Mouse (Mus musculus): ENCODE data around the gene Ankdd1b. TPM values are rescaled to one million over a fixed set of nuclear protein-coding genes. Genes with fewer than 3 reads are reported as not detected.
A peak's percentile ranks its signal among the peaks of the same experiment; 100 is the strongest.

Ankdd1b gene
- polyA plus RNA-seq, 1 experiment from 2014 or later: not detected

DNA sequence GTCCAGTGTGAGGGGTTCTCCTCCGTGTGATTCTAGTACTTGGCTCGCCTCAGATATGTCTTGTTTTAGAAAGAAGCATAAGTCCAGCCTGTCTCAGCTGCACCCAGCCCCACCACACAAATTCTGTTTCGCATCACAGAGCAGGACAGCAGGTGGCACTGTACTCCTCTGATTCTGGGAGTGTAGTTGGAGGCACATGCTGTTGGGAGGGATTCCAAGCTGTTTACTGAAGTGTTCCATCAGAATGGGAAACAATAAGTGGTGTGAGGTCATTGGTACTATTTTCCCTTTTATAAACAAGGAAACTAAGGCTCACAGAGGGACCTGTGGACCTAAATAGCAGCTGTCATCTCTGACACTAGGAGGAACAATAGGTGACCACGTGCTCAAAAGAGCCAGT lies 64.0 kb downstream of the Ankdd1b start:
- no peak overlapping the region for H3K27ac ChIP-seq
- no peak overlapping the region for H3K9ac ChIP-seq
- no peak overlapping the region for H3K4me3 ChIP-seq (replicated peaks; ENCODE audit: low read length)
- no peak overlapping the region for H3K4me2 ChIP-seq (replicated peaks)
- no peaks in the 10 kb centered on the region for H3K4me1 ChIP-seq (replicated peaks; ENCODE audit: control insufficient read depth, insufficient read depth, low read length)
- DNase-seq (ENCODE audit: low spot score) (peak; percentile 70), ATAC-seq (ENCODE audit: low FRiP score) (peak; percentile 60)
- peaks cover 71% of the 10 kb centered on the region for H3K36me3 ChIP-seq (replicated peaks; ENCODE audit: control insufficient read depth, insufficient read depth)
- no peaks in the 10 kb centered on the region for H3K9me3 ChIP-seq (ENCODE audit: control insufficient read depth, low read length)
- WGBS: 61% methylated on average over 4 of the region's 4 CpGs
- H3K27me3 ChIP-seq (ENCODE audit: control insufficient read depth, insufficient read depth, low read length): no peaks in the 10 kb centered on the region

DNA sequence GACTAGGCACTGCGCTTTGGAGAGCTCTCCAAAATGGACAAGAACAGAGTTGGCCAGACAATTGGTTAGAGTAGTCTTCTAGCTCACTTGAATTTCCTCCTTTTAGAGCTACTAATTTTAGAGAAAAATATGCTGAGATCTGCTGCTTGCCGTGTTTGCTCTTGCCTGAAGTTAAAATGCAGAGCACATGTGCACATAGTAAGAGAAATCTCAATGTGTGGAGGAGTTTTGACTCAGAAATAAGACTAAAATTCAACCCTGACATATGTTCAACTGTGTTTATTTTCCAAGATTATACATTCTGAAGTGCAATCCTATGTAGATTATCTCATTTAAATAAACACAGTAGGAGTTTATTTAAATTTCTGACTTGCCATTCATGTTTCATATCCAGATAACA lies 65.5 kb downstream of the Ankdd1b start:
- no peak overlapping the region for H3K27ac ChIP-seq
- no peak overlapping the region for H3K9ac ChIP-seq
- no peak for DNase-seq (ENCODE audit: low spot score)
- 99% methylated on average over 2 of the region's 2 CpGs for WGBS
- H3K4me3 ChIP-seq (replicated peaks; ENCODE audit: low read length): no peak overlapping the region
- H3K27me3 ChIP-seq (ENCODE audit: control insufficient read depth, insufficient read depth, low read length): no peaks in the 10 kb centered on the region
- H3K36me3 ChIP-seq (replicated peaks; ENCODE audit: control insufficient read depth, insufficient read depth): peaks cover 73% of the 10 kb centered on the region
- no peaks in the 10 kb centered on the region for H3K9me3 ChIP-seq (ENCODE audit: control insufficient read depth, low read length)
- no peak overlapping the region for H3K4me2 ChIP-seq (replicated peaks)
- ATAC-seq (ENCODE audit: low FRiP score): no peak
- H3K4me1 ChIP-seq (replicated peaks; ENCODE audit: control insufficient read depth, insufficient read depth, low read length): no peaks in the 10 kb centered on the region

DNA sequence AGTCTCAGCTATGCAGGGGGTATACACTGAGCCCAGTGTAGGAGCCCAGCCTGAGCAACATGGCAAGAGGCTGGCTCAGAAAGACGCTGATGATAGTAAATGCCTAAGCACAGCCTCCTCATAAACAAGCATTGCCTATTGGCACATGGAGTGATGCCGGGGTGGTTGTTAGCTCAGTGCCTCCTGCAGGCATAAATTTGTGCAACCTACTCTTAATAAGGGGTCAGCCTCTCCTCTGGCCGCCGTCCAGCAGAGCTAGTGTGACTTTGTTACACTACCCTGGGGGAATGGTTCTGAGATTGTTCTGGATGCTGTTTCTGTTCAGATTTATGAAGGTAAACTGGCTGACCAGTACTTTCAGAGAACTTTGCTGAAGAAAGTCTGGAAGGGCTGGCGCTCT lies 69.7 kb downstream of the Ankdd1b start:
- Histone ChIP-seq H3K9ac (no peak overlapping the region), H3K36me3 (replicated peaks; ENCODE audit: control insufficient read depth, insufficient read depth) (peaks cover 95% of the 10 kb centered on the region), H3K4me3 (replicated peaks; ENCODE audit: low read length) (no peak overlapping the region), H3K4me2 (replicated peaks) (no peak overlapping the region), H3K9me3 (ENCODE audit: control insufficient read depth, low read length) (no peaks in the 10 kb centered on the region), H3K27me3 (ENCODE audit: control insufficient read depth, insufficient read depth, low read length) (no peaks in the 10 kb centered on the region), H3K27ac (no peak overlapping the region), H3K4me1 (replicated peaks; ENCODE audit: control insufficient read depth, insufficient read depth, low read length) (no peaks in the 10 kb centered on the region)
- no peak for DNase-seq (ENCODE audit: low spot score)
- ATAC-seq (ENCODE audit: low FRiP score): no peak
- WGBS: 94% methylated on average over 5 of the region's 5 CpGs

DNA sequence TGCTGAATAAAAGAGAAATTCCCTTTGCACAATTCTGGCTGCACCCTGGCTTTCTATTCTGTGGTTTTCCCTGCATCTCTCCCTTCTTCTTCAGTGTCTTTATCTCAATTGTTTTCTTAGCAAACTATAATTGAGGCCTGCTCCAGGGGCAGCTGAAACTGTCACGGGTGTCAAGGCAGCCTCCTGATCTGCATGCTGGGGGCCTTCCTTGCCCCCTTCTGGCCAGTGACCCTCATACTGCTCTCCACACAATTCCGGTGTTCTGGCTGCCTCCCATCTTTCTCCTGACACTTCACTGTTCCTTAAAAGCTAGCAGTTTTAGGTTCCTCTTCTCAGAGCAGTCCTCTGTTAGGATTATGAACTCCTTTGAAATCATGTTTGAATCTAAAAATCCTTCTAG lies 81.7 kb downstream of the Ankdd1b start:
- ATAC-seq (ENCODE audit: low FRiP score): no peak
- Histone ChIP-seq H3K9ac (peak overlapping the region; percentile 67), H3K27me3 (ENCODE audit: control insufficient read depth, insufficient read depth, low read length) (no peaks in the 10 kb centered on the region), H3K27ac (no peak overlapping the region), H3K36me3 (replicated peaks; ENCODE audit: control insufficient read depth, insufficient read depth) (peaks cover 41% of the 10 kb centered on the region), H3K9me3 (ENCODE audit: control insufficient read depth, low read length) (no peaks in the 10 kb centered on the region), H3K4me1 (replicated peaks; ENCODE audit: control insufficient read depth, insufficient read depth, low read length) (peaks cover 9% of the 10 kb centered on the region), H3K4me3 (replicated peaks; ENCODE audit: low read length) (peak overlapping the region; percentile 77), H3K4me2 (replicated peaks) (peak overlapping the region; percentile 75)
- WGBS: 21% methylated on average over 2 of the region's 2 CpGs
- DNase-seq (ENCODE audit: low spot score): no peak

DNA sequence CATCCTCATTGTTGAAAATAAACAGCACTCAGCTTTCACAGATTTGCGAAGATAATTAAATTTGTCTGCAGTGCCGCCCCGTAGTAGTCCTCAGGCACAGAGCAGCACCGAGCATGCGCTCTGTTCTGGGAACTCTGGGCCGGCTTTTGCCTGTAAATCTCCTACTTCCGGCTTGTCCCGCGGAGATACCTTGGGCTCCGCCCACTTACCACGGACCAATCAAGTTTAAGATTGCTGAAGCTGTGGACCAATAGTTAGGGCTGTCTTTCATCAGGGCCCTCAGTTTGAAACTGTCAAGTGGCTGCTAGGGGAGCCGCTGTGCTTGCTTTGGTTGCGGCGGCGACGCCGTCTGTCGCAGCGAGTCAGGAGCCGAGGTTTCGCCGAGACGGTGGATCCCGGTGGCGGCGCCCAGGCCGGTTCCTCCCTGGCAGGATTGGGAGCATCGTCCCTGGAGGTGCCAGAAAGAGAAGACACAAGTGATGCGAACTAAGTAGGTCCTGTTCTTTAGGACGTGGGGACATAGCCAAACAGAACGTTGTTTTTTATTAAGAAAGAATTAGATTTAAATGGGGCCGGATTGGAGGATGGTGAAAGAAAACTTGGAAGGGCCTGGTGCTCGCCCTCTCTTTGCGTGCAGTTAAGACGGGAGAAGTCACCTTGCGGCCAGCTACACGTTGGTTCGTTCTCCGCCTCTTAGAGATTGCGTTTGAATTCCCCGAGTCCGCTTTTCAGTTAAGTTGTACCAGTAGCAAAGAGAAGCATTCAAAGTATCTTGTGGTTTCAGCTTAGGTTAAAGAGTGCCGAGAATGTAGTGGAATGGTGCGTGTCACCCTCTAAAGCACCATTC lies 82.7 kb downstream of the Ankdd1b start, which contains the start of gene Poc5:
Gene Poc5 (plus strand): TSS at position 253 of the 847 bp plus-strand sequence.
- Histone ChIP-seq H3K9ac (peak within 1 kb of the TSS; percentile 67), H3K27me3 (ENCODE audit: control insufficient read depth, insufficient read depth, low read length) (no peaks in the 10 kb centered on the region), H3K4me2 (replicated peaks) (peak within 1 kb of the TSS; percentile 75), H3K36me3 (replicated peaks; ENCODE audit: control insufficient read depth, insufficient read depth) (peaks cover 31% of the 10 kb centered on the region), H3K4me1 (replicated peaks; ENCODE audit: control insufficient read depth, insufficient read depth, low read length) (peaks cover 9% of the 10 kb centered on the region), H3K27ac (peak within 1 kb of the TSS; percentile 81), H3K4me3 (replicated peaks; ENCODE audit: low read length) (peak within 1 kb of the TSS; percentile 77), H3K9me3 (ENCODE audit: control insufficient read depth, low read length) (no peaks in the 10 kb centered on the region)
- ATAC-seq (ENCODE audit: low FRiP score) (peak; percentile 100), DNase-seq (ENCODE audit: low spot score) (peak; percentile 100)
- WGBS: under 1% methylated on average over 44 of the region's 44 CpGs

DNA sequence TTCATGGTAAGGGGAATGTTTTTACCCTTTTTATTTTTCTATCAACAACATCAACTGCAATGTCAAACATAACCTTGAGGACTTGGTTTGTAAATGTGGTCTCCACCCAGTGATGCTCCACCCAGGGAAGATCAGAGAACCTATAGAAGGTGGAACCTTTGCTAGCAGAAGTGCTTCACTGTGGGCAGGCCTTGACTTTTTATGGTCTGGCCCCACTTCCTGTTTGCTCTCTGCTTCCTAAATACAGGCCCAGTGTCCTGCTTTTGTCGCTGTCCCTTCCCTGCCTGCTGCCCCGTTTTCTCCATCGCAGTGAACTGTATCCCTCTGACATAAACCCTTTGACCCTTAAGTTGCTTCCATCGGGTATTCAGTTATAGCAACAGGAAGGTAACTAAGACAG lies 93.1 kb downstream of the Ankdd1b start:
- no peaks in the 10 kb centered on the region for H3K4me1 ChIP-seq (replicated peaks; ENCODE audit: control insufficient read depth, insufficient read depth, low read length)
- no peaks in the 10 kb centered on the region for H3K9me3 ChIP-seq (ENCODE audit: control insufficient read depth, low read length)
- no peak overlapping the region for H3K4me3 ChIP-seq (replicated peaks; ENCODE audit: low read length)
- no peak overlapping the region for H3K9ac ChIP-seq
- no peaks in the 10 kb centered on the region for H3K27me3 ChIP-seq (ENCODE audit: control insufficient read depth, insufficient read depth, low read length)
- WGBS: 81% methylated on average over 4 of the region's 4 CpGs
- H3K27ac ChIP-seq: no peak overlapping the region
- no peak for DNase-seq (ENCODE audit: low spot score)
- no peak for ATAC-seq (ENCODE audit: low FRiP score)
- no peaks in the 10 kb centered on the region for H3K36me3 ChIP-seq (replicated peaks; ENCODE audit: control insufficient read depth, insufficient read depth)
- no peak overlapping the region for H3K4me2 ChIP-seq (replicated peaks)

DNA sequence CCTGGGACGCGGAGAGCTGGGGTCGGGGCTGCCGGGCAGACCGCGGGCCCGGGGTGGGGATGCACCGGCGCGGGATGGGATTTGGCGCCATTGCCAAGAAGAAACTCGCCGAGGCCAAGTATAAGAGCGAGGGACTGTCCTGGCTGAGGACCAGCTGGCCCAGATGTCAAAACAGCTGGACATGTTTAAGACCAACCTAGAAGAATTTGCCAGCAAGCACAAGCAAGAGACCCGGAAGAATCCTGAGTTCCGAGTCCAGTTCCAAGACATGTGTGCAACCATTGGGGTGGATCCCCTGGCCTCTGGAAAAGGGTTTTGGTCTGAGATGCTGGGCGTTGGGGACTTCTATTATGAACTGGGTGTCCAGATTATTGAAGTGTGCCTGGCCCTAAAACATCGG lies 94.1 kb downstream of the Ankdd1b start:
- WGBS: 93% methylated on average over 18 of the region's 18 CpGs

DNA sequence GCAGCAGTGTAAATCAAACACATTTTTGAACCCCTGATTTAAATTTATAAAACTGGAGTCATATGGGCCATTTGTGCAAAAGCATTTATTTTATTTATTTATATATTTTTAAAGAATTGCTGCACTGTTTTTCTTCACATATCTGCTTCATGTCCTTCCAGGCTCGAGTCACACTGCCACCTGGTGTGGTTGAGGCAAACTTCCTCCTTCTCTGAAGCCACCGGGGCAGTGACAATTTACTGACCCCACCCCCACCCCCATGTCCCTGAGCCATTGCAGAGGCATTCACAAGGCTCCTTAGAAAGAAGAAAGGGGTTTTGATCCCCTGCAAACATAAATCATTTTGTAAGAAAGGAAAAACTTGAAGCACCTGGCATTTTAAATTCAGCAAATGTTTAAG lies 95.5 kb downstream of the Ankdd1b start:
- 5% methylated on average over 2 of the region's 2 CpGs for WGBS

More for the DNA sequence above, 94.1 kb downstream of the Ankdd1b start:
- H3K4me1 ChIP-seq (replicated peaks; ENCODE audit: control insufficient read depth, insufficient read depth, low read length): no peaks in the 10 kb centered on the region
- no peaks in the 10 kb centered on the region for H3K36me3 ChIP-seq (replicated peaks; ENCODE audit: control insufficient read depth, insufficient read depth)
- DNase-seq (ENCODE audit: low spot score) (no peak), ATAC-seq (ENCODE audit: low FRiP score) (no peak)
- no peak overlapping the region for H3K27ac ChIP-seq
- no peak overlapping the region for H3K4me3 ChIP-seq (replicated peaks; ENCODE audit: low read length)
- H3K27me3 ChIP-seq (ENCODE audit: control insufficient read depth, insufficient read depth, low read length): no peaks in the 10 kb centered on the region
- no peak overlapping the region for H3K9ac ChIP-seq
- no peak overlapping the region for H3K4me2 ChIP-seq (replicated peaks)
- no peaks in the 10 kb centered on the region for H3K9me3 ChIP-seq (ENCODE audit: control insufficient read depth, low read length)

More for the DNA sequence above, 95.5 kb downstream of the Ankdd1b start:
- no peaks in the 10 kb centered on the region for H3K36me3 ChIP-seq (replicated peaks; ENCODE audit: control insufficient read depth, insufficient read depth)
- H3K4me3 ChIP-seq (replicated peaks; ENCODE audit: low read length): no peak overlapping the region
- ATAC-seq (ENCODE audit: low FRiP score) (no peak), DNase-seq (ENCODE audit: low spot score) (peak; percentile 44)
- H3K4me1 ChIP-seq (replicated peaks; ENCODE audit: control insufficient read depth, insufficient read depth, low read length): no peaks in the 10 kb centered on the region
- no peaks in the 10 kb centered on the region for H3K9me3 ChIP-seq (ENCODE audit: control insufficient read depth, low read length)
- H3K27me3 ChIP-seq (ENCODE audit: control insufficient read depth, insufficient read depth, low read length): no peaks in the 10 kb centered on the region
- H3K27ac ChIP-seq: no peak overlapping the region
- no peak overlapping the region for H3K9ac ChIP-seq
- no peak overlapping the region for H3K4me2 ChIP-seq (replicated peaks)

Data from hindbrain, embryonic 14.5 days (tissue).